Mouse (Mus musculus): ENCODE results near the gene Knstrn.

DNA sequence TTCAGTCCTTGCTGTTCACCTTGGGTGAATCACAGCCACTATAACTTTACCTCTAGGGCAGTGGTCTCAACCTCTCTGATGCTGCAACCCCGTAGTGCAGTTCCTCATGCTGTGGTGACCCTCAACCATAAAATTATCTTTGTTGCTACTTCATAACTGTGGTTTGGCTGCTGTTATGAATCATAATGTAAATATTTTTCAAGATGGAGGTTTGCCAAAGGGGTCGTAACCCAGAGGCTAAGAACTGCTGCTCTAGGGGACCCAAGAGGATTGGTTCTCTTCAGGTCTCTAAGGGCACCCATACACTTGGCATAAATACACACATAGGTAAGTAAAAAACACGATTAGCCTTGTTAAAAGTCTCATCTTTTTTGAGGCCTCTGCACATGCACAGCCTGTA is 56.8 kb downstream of the Knstrn start:
- TF ChIP-seq MYC (IDR thresholded peaks at IDR 0.05; ENCODE audit: low read depth, low read length) (no peak), MAFK (IDR thresholded peaks at IDR 0.05; ENCODE audit: insufficient replicate concordance, low read length) (no peak), EP300 (IDR thresholded peaks at IDR 0.05; ENCODE audit: low read length) (no peak), CTCF (conservative IDR thresholded peaks at IDR 0.05 in 1 of 2, IDR thresholded peaks at IDR 0.05 in 1 of 2; ENCODE audit: low read depth in 2 of 2, low read length in 2 of 2) (no peak), BHLHE40 (IDR thresholded peaks at IDR 0.05; ENCODE audit: low read depth, low read length) (no peak), ZNF384 (IDR thresholded peaks at IDR 0.05; ENCODE audit: low read depth, low read length) (no peak), POLR2AphosphoS2 (IDR thresholded peaks at IDR 0.05; ENCODE audit: low read depth, low read length) (no peak), MEF2A (IDR thresholded peaks at IDR 0.05; ENCODE audit: borderline replicate concordance, low read depth, low read length) (no peak), ZMIZ1 (IDR thresholded peaks at IDR 0.05; ENCODE audit: low read depth, low read length) (no peak), TBP (conservative IDR thresholded peaks at IDR 0.05; ENCODE audit: low read depth, low read length) (no peak), NRF1 (IDR thresholded peaks at IDR 0.05; ENCODE audit: low read depth, low read length) (no peak), UBTF (IDR thresholded peaks at IDR 0.05; ENCODE audit: low read depth, low read length) (no peak)

All from CH12.LX (cell line).